Mouse (Mus musculus) small intestine, adult 2 months (tissue): ENCODE measurements around the gene Pi16. TPM values are rescaled to one million over a fixed set of nuclear protein-coding genes. Genes with fewer than 3 reads are reported as not detected.

ENCODE experiments used
- H3K27ac ChIP-seq: fragments of 200-500 bp; 2 replicates; pipeline ENCODE4 v1.5.1; 2012; ENCODE audit warnings: low read depth, low read length, control low read depth, inconsistent platforms; ENCODE audit not compliant: insufficient read depth
- H3K27me3 ChIP-seq: fragments of 200-500 bp; 2 replicates; pipeline ENCODE4 v1.6.1; 2012; ENCODE audit warnings: mild to moderate bottlenecking, moderate library complexity, low read length, inconsistent platforms; ENCODE audit not compliant: control insufficient read depth, insufficient read depth
- H3K36me3 ChIP-seq: fragments of 200-500 bp; 2 replicates; pipeline ENCODE4 v1.6.1; 2012; ENCODE audit warnings: mild to moderate bottlenecking, low read length, control low read depth, inconsistent platforms; ENCODE audit not compliant: control insufficient read depth, insufficient read depth
- H3K4me1 ChIP-seq: fragments of 200-500 bp; 2 replicates; pipeline ENCODE4 v1.6.1; 2012; ENCODE audit warnings: low read length, inconsistent platforms, mixed read lengths; ENCODE audit not compliant: control insufficient read depth, insufficient read depth, insufficient read length
- H3K4me3 ChIP-seq: fragments of 200-500 bp; 2 replicates; pipeline ENCODE4 v1.5.1; 2012; ENCODE audit warnings: low read depth, mild to moderate bottlenecking, control low read depth, inconsistent platforms, low read length, moderate library complexity
- CTCF ChIP-seq: fragments of 200-500 bp; IDR thresholded peaks from 2 replicates; pipeline ENCODE4 v1.5.1; 2012; ENCODE audit warnings: low read depth, mild to moderate bottlenecking, control low read depth, inconsistent platforms, low read length, moderate library complexity, mixed read lengths; ENCODE audit not compliant: insufficient replicate concordance, insufficient read length; ENCODE audit errors: extremely low read depth
- POLR2A ChIP-seq: fragments of 200-500 bp; IDR thresholded peaks from 2 replicates; pipeline ENCODE4 v1.6.1; 2012; ENCODE audit warnings: low read depth, mild to moderate bottlenecking, control low read depth, inconsistent platforms, low read length, moderate library complexity
- WGBS: fragments of 180-500 bp; shearing (Covaris S2); methylation state at CpG from one replicate; pipeline ENCODE4 v1.1.7; 2018; 5-methylcytosine and 5-hydroxymethylcytosine counted together
- polyA plus RNA-seq: library from polyadenylated mRNA; depleted of rRNA; stranded (reverse); fragments of >200 nt; gene quantifications from 2 replicates; pipeline ENCODE4 v1.2.3, GENCODE M21; 2012

Pi16 gene
- polyA plus RNA-seq, 1 experiment, result 1.6 TPM

DNA sequence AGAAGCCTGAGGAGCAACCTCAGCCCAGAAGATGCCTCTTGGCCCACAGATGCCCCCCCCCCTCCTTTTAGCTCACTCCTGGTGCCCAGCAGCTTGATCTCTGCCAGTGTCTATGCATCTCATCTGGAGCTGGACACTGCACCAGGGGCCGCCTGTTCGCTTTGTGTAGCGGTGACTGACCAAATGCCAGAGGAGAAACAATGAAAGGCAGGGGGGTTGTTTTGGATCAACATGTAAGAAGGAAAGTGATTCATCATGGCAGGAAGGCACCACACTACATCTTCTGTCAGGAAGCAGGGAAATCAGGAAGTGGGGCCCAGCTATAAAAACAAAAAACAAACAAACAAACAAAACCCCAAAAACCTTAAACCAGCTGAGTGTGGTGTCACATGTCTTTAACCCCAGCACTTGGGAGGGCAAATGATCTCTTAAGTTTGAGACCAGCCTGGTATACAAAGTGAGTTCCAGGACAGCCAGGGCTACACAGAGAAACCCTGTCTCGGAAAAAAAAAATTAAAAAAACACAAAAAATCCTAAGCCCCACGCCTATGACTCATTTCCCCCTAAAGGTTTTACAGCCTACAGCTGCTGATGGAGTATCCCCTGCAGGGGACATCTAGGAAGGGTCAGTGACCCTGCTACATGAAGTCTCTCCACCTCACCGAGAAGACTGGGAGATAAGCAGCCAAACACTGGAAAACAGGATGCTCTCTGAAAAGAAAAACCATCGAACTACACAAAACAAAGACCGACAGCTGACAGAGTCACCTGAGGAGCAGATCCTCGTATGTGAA, 1.6 kb upstream of the Pi16 start:
- Histone ChIP-seq H3K4me1 (no peaks in the 10 kb centered on the region), H3K36me3 (no peaks in the 10 kb centered on the region), H3K27ac (no peak overlapping the region), H3K4me3 (no peak overlapping the region), H3K27me3 (no peaks in the 10 kb centered on the region)
- WGBS, result 60% methylated on average over 9 of the region's 9 CpGs
- no peak for TF ChIP-seq POLR2A
- no peak for TF ChIP-seq CTCF

DNA sequence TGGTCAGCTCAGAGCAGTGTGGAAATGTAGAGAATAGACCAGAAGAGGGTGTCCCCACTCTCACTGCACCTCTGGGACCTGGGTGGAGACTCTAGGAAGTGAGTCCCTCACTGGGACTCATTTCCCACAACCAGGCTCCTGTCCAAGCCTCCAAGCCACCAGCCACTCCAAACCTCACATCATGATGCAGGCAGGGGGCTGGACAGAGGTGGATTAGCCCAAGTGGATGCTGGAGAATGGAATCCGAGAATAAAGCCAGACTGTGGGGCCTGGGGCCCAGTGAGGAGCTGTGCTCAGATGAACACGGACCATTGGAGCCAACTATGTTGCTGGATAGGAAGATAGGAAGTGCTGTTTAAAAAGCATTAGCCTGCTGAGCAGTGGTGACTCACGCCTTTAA, 589 bp upstream of the Pi16 start:
- WGBS, result 79% methylated on average over 3 of the region's 3 CpGs
- H3K4me3 ChIP-seq, result no peak overlapping the region
- H3K27me3 ChIP-seq, result no peaks in the 10 kb centered on the region
- TF ChIP-seq CTCF (no peak), POLR2A (no peak)
- H3K36me3 ChIP-seq, result no peaks in the 10 kb centered on the region
- no peak overlapping the region for H3K27ac ChIP-seq
- no peaks in the 10 kb centered on the region for H3K4me1 ChIP-seq

DNA sequence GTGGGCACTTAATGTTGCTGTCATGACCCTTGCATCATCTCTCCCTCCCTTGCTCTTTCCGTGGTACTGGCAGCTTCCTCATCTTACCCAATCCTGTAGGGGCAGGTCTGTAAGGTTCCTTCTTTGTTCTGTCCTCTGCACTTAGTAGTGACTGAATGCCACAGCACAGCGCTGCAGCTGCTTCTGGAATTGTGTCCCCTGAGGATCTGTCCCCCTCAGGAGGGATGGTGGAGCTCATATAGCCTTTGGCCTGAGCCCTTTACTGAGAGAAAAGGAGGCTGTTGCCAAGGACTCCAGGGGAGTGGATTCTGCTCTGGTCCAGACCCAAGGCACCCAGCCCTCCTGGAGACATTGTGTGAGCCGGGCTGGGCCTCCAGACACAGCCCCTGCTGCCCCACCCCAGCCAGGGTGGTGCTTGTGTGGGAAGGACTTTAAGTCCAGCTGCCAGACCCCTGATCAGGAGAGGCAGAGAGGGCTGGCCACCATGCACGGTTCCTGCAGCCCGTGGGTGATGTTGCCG, 1.3 kb downstream of the Pi16 start:
- no peaks in the 10 kb centered on the region for H3K36me3 ChIP-seq
- no peaks in the 10 kb centered on the region for H3K27me3 ChIP-seq
- H3K4me3 ChIP-seq, result no peak overlapping the region
- no peak overlapping the region for H3K27ac ChIP-seq
- peaks cover 5% of the 10 kb centered on the region for H3K4me1 ChIP-seq
- 58% methylated on average over 6 of the region's 6 CpGs for WGBS
- TF ChIP-seq CTCF (no peak), POLR2A (no peak)

DNA sequence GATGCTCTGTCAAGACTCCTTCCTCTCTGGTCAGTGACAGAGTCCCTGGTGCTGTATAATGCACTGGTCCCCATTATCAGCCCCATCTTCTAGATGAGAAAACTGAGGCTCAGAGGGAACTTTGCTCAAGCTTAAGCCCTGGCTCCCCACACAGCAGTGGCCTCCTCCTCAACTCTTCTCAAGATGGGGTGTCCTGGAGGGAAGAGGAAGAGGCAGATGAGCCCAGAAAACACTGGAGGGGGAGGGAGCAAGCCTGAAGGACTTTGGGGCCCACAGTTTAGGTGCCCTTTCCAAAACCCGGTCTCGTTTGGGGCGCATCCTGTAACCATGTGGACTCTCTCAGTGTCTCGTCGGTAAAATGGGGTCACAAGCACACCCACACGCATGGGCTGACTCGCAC, 2.0 kb downstream of the Pi16 start:
- 87% methylated on average over 7 of the region's 7 CpGs for WGBS
- no peak overlapping the region for H3K27ac ChIP-seq
- peaks cover 5% of the 10 kb centered on the region for H3K4me1 ChIP-seq
- no peak overlapping the region for H3K4me3 ChIP-seq
- no peak for TF ChIP-seq POLR2A
- H3K36me3 ChIP-seq, result no peaks in the 10 kb centered on the region
- H3K27me3 ChIP-seq, result no peaks in the 10 kb centered on the region

DNA sequence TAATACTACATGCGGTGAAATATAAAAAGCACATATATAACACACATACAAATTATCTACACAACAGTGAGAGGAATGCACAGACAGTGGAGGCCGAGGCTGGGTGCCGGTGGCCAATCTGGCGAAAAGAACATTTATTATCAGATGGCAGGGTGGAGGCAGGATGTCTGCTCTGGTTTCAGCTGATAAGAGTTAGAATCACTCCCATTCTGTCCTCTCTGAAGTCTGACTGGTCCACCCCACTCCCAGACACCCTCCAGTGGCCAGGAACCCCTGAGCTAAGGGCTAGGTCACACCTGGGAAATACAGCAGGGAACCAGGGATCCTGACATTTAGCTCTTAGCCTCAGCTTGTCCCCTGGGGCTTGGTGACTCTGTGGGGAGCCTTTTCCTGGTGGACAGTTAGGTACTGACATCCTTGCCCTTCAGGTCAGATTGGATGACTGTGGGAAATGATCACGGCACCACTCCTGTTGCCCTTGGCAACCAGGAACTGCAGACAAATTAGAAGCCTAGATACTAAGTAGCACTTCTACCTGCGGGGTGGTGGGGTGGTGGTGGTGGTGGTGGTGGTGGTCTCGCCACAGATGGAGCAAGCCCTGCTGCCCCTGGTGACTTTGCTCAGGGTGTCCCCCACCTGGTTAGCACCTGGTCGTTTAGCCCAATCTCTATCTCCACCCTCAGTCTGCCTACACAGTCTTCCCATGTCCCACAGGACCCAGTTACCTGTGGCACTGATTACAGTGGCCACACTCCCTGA, 2.6 kb downstream of the Pi16 start:
- Histone ChIP-seq H3K27ac (no peak overlapping the region), H3K27me3 (no peaks in the 10 kb centered on the region), H3K4me1 (peaks cover 5% of the 10 kb centered on the region), H3K36me3 (no peaks in the 10 kb centered on the region), H3K4me3 (no peak overlapping the region)
- TF ChIP-seq CTCF, result no peak
- TF ChIP-seq POLR2A, result no peak
- 45% methylated on average over 8 of the region's 8 CpGs for WGBS

DNA sequence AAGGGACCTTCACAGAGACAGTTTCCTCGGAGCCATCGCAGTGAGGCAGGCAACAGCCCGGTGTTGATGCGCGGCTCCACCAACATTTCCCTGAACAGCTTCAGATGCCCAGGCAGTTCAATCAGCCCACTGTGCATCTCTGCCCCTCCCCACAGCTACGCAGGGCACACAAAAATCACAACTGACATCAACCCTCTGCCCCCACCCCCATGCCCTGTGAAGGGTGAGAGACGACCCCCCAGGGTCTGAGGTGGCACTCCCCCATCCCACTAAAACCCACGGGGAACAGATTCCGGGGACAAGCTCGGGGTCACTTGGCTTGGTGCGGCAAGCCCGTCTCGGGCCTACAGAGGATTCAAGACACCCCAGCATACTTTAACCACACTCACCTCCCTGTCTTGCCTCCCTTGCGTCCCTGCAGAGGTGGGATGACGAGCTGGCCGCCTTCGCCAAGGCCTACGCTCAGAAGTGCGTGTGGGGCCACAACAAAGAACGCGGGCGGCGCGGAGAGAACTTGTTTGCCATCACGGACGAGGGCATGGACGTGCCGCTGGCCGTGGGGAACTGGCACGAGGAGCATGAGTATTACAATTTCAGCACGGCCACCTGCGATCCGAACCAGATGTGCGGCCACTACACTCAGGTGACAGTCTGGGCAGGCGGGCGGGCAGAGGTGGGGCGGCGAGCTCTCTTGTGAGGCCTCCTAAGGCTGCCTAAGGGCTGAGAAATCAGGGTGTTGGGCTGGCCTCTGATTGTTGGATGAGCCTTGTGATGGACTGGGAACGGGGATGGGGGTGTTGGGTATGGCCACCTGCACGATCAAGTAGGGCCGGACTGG, 4.5 kb downstream of the Pi16 start:
- no peak overlapping the region for H3K27ac ChIP-seq
- H3K4me3 ChIP-seq, result peak overlapping the region; percentile 36
- H3K27me3 ChIP-seq, result no peaks in the 10 kb centered on the region; the same call in 1 of the 2 replicates
- 43% methylated on average over 41 of the region's 41 CpGs for WGBS
- peaks cover 5% of the 10 kb centered on the region for H3K4me1 ChIP-seq
- no peak for TF ChIP-seq POLR2A
- no peak for TF ChIP-seq CTCF
- no peaks in the 10 kb centered on the region for H3K36me3 ChIP-seq
